Mouse (Mus musculus) myocyte (in vitro differentiated cells): ENCODE measurements around the gene Sarm1.

Source experiments
- MAX ChIP-seq: IDR thresholded peaks from one replicate; pipeline ENCODE4 v1.6.1; 2011; ENCODE audit warnings: low read depth, mild to moderate bottlenecking, control low read depth
- MYOD1 ChIP-seq, 3 experiments: IDR thresholded peaks; one replicate each; pipeline ENCODE4 v1.6.1; 2011; ENCODE audit warnings: control low read depth in 2 of 3, low read depth in 2 of 3, mild to moderate bottlenecking in 2 of 3, moderate library complexity in 1 of 3; ENCODE audit not compliant: insufficient read length in 2 of 3, control insufficient read depth in 1 of 3
- MYOG ChIP-seq, 3 experiments: IDR thresholded peaks; one replicate each; pipeline ENCODE4 v1.6.1; 2011; ENCODE audit warnings: control low read depth in 2 of 3, low read depth in 2 of 3, mild to moderate bottlenecking in 2 of 3; ENCODE audit not compliant: insufficient read length in 2 of 3, control insufficient read depth in 1 of 3, insufficient read depth in 1 of 3
- POLR2A ChIP-seq: IDR thresholded peaks from one replicate; pipeline ENCODE4 v1.6.1; 2011; ENCODE audit warnings: low read depth, mild to moderate bottlenecking, control low read depth, moderate library complexity; ENCODE audit not compliant: insufficient read length
- USF1 ChIP-seq: IDR thresholded peaks from one replicate; pipeline ENCODE4 v1.6.1; 2011; ENCODE audit warnings: low read depth, mild to moderate bottlenecking, control low read depth, moderate library complexity

DNA sequence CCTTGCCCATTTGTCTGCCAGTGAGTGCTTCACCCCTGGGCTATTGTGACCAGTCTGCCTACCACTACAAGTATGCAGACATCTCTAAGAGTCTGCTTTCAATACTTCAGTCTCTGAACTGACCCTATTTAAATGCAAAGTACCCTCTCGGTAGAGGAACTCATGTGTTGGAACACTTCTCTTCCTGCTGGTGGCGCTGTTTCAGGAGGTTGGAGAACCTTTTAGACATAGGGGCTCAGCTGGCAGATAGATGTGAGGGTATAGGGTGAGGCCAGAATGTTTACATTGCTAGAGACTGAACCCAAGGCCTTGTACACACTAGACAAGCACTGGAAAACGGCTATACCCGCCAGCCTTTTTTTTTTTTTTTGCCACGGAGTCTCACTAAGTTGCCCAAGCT lies 69.2 kb downstream of the Sarm1 start:
- TF ChIP-seq MAX = no peak
- TF ChIP-seq MYOG (IDR thresholded peaks at IDR 0.05; ENCODE audit: control insufficient read depth in 1 of 3, insufficient read depth in 1 of 3, insufficient read length in 2 of 3, low read depth in 2 of 3) = no peak
- no peak for TF ChIP-seq POLR2A
- TF ChIP-seq USF1 = no peak
- TF ChIP-seq MYOD1 (IDR thresholded peaks at IDR 0.05; ENCODE audit: control insufficient read depth in 1 of 3, insufficient read length in 2 of 3, low read depth in 2 of 3) = no peak
